Mouse (Mus musculus): ENCODE measurements around the gene Pdlim5.
"Not testable (repeated sequence)": the region's sequence is repeated elsewhere in the genome, so short reads cannot be mapped to it uniquely, and the experiment has no call there.

Gene Pdlim5

GRCm38 (mm10) chr3:142395520-142396193, at the start of gene Pdlim5:
Pdlim5 (minus strand) TSS chr3:142395696.
- peak; percentile 71 to 74 for DNase-seq (ENCODE audit: low spot score in 2 of 2)

- no peak for DNase-seq (ENCODE audit: low spot score in 2 of 2)
Observed at GRCm38 (mm10) chr3:142443710-142444043, 48.2 kb upstream of the Pdlim5 start.

GRCm38 (mm10) chr3:142443006-142443709, 47.7 kb upstream of the Pdlim5 start:
- DNase-seq (ENCODE audit: low spot score in 2 of 2) = peak; percentile 52 to 58

- no peak for DNase-seq (ENCODE audit: low spot score in 2 of 2)
Observed at GRCm38 (mm10) chr3:142442161-142442560, 46.7 kb upstream of the Pdlim5 start.

- DNase-seq (ENCODE audit: low spot score in 2 of 2) = no peak
Observed at GRCm38 (mm10) chr3:142441142-142441541, 45.6 kb upstream of the Pdlim5 start.

GRCm38 (mm10) chr3:142440191-142440590, 44.7 kb upstream of the Pdlim5 start:
- DNase-seq (ENCODE audit: low spot score in 2 of 2) = no peak

- no peak for DNase-seq (ENCODE audit: low spot score in 2 of 2)
Observed at GRCm38 (mm10) chr3:142439591-142440093, 44.1 kb upstream of the Pdlim5 start.

GRCm38 (mm10) chr3:142438630-142439029, 43.1 kb upstream of the Pdlim5 start:
- DNase-seq (ENCODE audit: low spot score in 2 of 2) = not testable (repeated sequence)

GRCm38 (mm10) chr3:142436824-142437223, 41.3 kb upstream of the Pdlim5 start:
- no peak for DNase-seq (ENCODE audit: low spot score in 2 of 2)

- no peak for DNase-seq (ENCODE audit: low spot score in 2 of 2)
Observed at GRCm38 (mm10) chr3:142436212-142436611, 40.7 kb upstream of the Pdlim5 start.

- no peak for DNase-seq (ENCODE audit: low spot score in 2 of 2)
Observed at GRCm38 (mm10) chr3:142434786-142435168, 39.3 kb upstream of the Pdlim5 start.

- no peak for DNase-seq (ENCODE audit: low spot score in 2 of 2)
Observed at GRCm38 (mm10) chr3:142434127-142434785, 38.8 kb upstream of the Pdlim5 start.

- DNase-seq (ENCODE audit: low spot score in 2 of 2) = no peak
Observed at GRCm38 (mm10) chr3:142431481-142431880, 36.0 kb upstream of the Pdlim5 start.

GRCm38 (mm10) chr3:142430048-142430447, 34.6 kb upstream of the Pdlim5 start:
- no peak for DNase-seq (ENCODE audit: low spot score in 2 of 2)

GRCm38 (mm10) chr3:142426806-142427205, 31.3 kb upstream of the Pdlim5 start:
- DNase-seq (ENCODE audit: low spot score in 2 of 2) = no peak

- DNase-seq (ENCODE audit: low spot score in 2 of 2) = no peak
Observed at GRCm38 (mm10) chr3:142424134-142424533, 28.6 kb upstream of the Pdlim5 start.

- DNase-seq (ENCODE audit: low spot score in 2 of 2) = no peak
Observed at GRCm38 (mm10) chr3:142423501-142423917, 28.0 kb upstream of the Pdlim5 start.

GRCm38 (mm10) chr3:142422229-142422628, 26.7 kb upstream of the Pdlim5 start:
- DNase-seq (ENCODE audit: low spot score in 2 of 2) = no peak

GRCm38 (mm10) chr3:142421470-142421869, 26.0 kb upstream of the Pdlim5 start:
- no peak for DNase-seq (ENCODE audit: low spot score in 2 of 2)

GRCm38 (mm10) chr3:142417996-142418395, 22.5 kb upstream of the Pdlim5 start:
- DNase-seq (ENCODE audit: low spot score in 2 of 2) = no peak

- DNase-seq (ENCODE audit: low spot score in 2 of 2) = no peak
Observed at GRCm38 (mm10) chr3:142413345-142413885, 17.9 kb upstream of the Pdlim5 start.

- DNase-seq (ENCODE audit: low spot score in 2 of 2) = no peak
Observed at GRCm38 (mm10) chr3:142410930-142411329, 15.4 kb upstream of the Pdlim5 start.

Data from right cerebral cortex, postnatal 36 days (tissue).